ENCODE assay signal across 7 mouse cellular contexts in genomic region chr14:60694215-60694997, GRCm38 (mm10).
DNase-seq lines count a peak whose midpoint lies in the region.

No protein-coding gene starts in this region.

- peak; percentile 43 for DNase-seq in right cerebral cortex, adult 18-20 months
- no peak for DNase-seq in right cerebral cortex, postnatal 25 days
- peak; percentile 81 for DNase-seq in adrenal gland, postnatal 14 days
- DNase-seq in embryo, embryonic 11 days = peak; percentile 61
- peak; percentile 41 for DNase-seq in hindlimb bud, embryonic 11.5 days (ENCODE audit: extremely low spot score, low read depth, low spot score)
- peak; percentile 48 to 62 for DNase-seq in lung, adult 18-20 months
- DNase-seq in right cerebral cortex, postnatal 14 days = peak; percentile 69
